Mouse (Mus musculus): ENCODE data around the gene Armcx4.

DNA sequence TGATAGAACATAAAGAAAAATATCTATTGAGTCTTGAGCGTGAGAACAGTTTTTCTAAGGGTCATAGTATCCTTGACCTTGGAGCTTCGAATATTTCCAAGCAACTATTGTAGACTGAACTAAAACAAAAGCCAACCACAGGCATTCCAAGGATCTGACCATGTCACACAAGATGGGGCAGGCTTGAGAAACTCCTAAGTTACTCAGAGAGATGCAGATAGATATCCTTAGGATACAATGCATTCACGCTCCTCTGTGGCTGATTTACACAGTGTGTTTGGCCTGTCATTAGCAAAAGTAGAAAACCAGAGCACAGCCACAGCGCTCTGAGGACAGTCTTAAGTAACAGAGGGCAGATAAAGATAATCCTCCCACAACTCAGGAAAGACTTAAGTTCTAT is 52.8 kb downstream of the Armcx4 start:
- TF ChIP-seq POLR2AphosphoS5 (IDR thresholded peaks at IDR 0.05; ENCODE audit: insufficient replicate concordance, low read depth, low read length) (no peak), CTCF (IDR thresholded peaks at IDR 0.05; ENCODE audit: low read depth, low read length) (no peak), GATA2 (IDR thresholded peaks at IDR 0.05; ENCODE audit: borderline replicate concordance, low read depth, low read length) (no peak), GATA1 (IDR thresholded peaks at IDR 0.05; ENCODE audit: borderline replicate concordance, low read length) (no peak)

Measured in G1E (cell line).